Mouse (Mus musculus) ES-E14 (cell line): ENCODE data around the gene Fh1. TPM values are rescaled to one million over a fixed set of nuclear protein-coding genes. Genes with fewer than 3 reads are reported as not detected.

Experiments used
- DNase-seq: peaks from one replicate; pipeline ENCODE4 v3.0.0-alpha.2; 2013; ENCODE audit warnings: low read depth, low spot score
- H3K27ac ChIP-seq: 2 replicates; pipeline ENCODE4 v1.5.1; 2012; ENCODE audit warnings: low read depth, mild to moderate bottlenecking, low read length, moderate library complexity, mixed read lengths; ENCODE audit not compliant: poor library complexity, insufficient read depth, severe bottlenecking
- H3K36me3 ChIP-seq: 2 replicates; pipeline ENCODE4 v1.6.1; 2012; ENCODE audit warnings: mild to moderate bottlenecking, low read length, moderate library complexity, mixed read lengths; ENCODE audit not compliant: control insufficient read depth, poor library complexity, insufficient read depth, severe bottlenecking
- H3K4me1 ChIP-seq, 2 experiments: fragments of 150-350 bp in 1 of 2; sonication (generic) in 1 of 2; 2 replicates each; pipeline ENCODE4 v1.6.1; 2012; ENCODE audit warnings: low read length in 2 of 2, mild to moderate bottlenecking in 1 of 2, mixed read lengths in 1 of 2; ENCODE audit not compliant: control insufficient read depth in 2 of 2, insufficient read depth in 2 of 2, poor library complexity in 1 of 2
- H3K4me3 ChIP-seq, 2 experiments: fragments of 150-350 bp in 1 of 2; sonication (generic) in 1 of 2; 2 replicates each; pipeline ENCODE4 v1.5.1; 2012; ENCODE audit warnings: low read length in 2 of 2, low read depth in 1 of 2, mild to moderate bottlenecking in 1 of 2, mixed read lengths in 1 of 2; ENCODE audit not compliant: insufficient read depth in 1 of 2, poor library complexity in 1 of 2, severe bottlenecking in 1 of 2
- H3K9ac ChIP-seq: 2 replicates; pipeline ENCODE4 v1.6.1; 2012; ENCODE audit warnings: low read depth, mild to moderate bottlenecking, low read length, mixed read lengths; ENCODE audit not compliant: poor library complexity, insufficient read depth, severe bottlenecking
- H3K9me3 ChIP-seq: fragments of 150-350 bp; sonication (generic); 2 replicates; pipeline ENCODE4 v1.6.1; 2012; ENCODE audit warnings: low read depth, mild to moderate bottlenecking, low read length; ENCODE audit not compliant: control insufficient read depth, insufficient read depth
- CHD2 ChIP-seq: IDR thresholded peaks from 2 replicates; pipeline ENCODE4 v1.6.1; 2014; ENCODE audit warnings: mild to moderate bottlenecking, low read depth, low read length, inconsistent platforms
- HCFC1 ChIP-seq: IDR thresholded peaks from 2 replicates; pipeline ENCODE4 v1.6.1; 2012; ENCODE audit warnings: low read length, inconsistent platforms, borderline replicate concordance; ENCODE audit not compliant: insufficient read depth
- MAFK ChIP-seq: IDR thresholded peaks from 2 replicates; pipeline ENCODE4 v1.6.1; 2014; ENCODE audit warnings: mild to moderate bottlenecking, low read depth, low read length, inconsistent platforms; ENCODE audit not compliant: insufficient read depth
- ZC3H11A ChIP-seq: IDR thresholded peaks from 2 replicates; pipeline ENCODE4 v1.6.1; 2012; ENCODE audit warnings: low read depth, mild to moderate bottlenecking, inconsistent platforms, low read length, borderline replicate concordance
- ZNF384 ChIP-seq: IDR thresholded peaks from 2 replicates; pipeline ENCODE4 v1.6.1; 2012; ENCODE audit warnings: low read depth, low read length, inconsistent platforms
- in situ Hi-C, 2 experiments: fragments of 600-800 bp; cut with MboI; formaldehyde crosslinking; loops; one replicate each; pipeline ENCODE4 v1.15.1; 2025; ENCODE audit warnings: low sequenced_read_pairs in 2 of 2, inconsistent platforms in 1 of 2; ENCODE audit not compliant: unreplicated experiment in 2 of 2
- total RNA-seq: library from RNA; depleted of rRNA; stranded (reverse); fragments of 300-350 nt; gene quantifications from 2 replicates; pipeline ENCODE4 v1.2.3, GENCODE M21; 2012

Gene Fh1
- total RNA-seq, 1 experiment = 110 TPM

DNA sequence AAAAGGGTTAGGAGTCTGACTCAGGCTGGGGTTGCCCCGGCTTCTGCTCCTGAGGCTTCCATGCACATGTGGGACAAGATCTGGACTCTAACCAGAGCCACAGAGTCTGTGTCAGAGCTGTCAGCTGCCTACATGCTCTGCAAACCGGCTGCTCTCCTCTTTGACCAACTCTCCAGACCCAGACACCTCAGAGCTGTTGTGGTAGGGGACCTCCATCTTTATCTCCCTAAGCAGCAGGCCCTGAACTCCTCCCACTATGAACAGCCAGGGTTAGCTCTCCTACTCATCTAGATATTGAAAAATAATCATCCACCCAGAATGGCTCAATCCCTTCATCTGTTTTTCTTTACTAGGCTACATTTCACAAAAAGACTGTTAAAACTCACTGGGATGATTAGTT lies 40.2 kb downstream of the Fh1 start:
- no peaks in the 10 kb centered on the region for H3K36me3 ChIP-seq
- no peak overlapping the region for H3K9ac ChIP-seq
- no peak overlapping the region for H3K27ac ChIP-seq
- no peak overlapping the region for H3K4me3 ChIP-seq
- no peaks in the 10 kb centered on the region for H3K9me3 ChIP-seq
- in situ Hi-C loops = no loop called here
- no peaks in the 10 kb centered on the region for H3K4me1 ChIP-seq
- TF ChIP-seq ZC3H11A = no peak
- no peak for TF ChIP-seq MAFK
- TF ChIP-seq HCFC1 = no peak
- no peak for TF ChIP-seq CHD2
- TF ChIP-seq ZNF384 = no peak
- no peak for DNase-seq

DNA sequence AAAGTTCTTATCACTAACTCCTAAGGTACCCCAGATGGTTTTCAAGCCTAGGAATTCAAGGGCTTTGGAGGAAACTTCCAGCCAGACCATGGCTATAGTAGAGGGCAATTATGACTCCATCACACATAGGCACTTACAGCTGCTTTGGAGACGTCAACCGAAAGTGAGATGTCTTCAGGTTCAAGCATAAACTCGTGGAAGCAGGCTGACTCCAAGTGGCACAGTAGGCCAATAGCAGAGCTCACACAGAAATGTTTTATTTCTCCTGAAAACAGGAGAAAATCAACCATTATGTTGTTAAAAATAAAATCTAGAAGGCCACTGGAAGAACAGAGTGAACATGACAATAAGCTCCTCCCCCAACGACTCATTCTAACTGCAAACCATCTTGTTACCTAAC lies 42.6 kb downstream of the Fh1 start:
- TF ChIP-seq CHD2 (no peak), ZC3H11A (no peak), HCFC1 (no peak), MAFK (no peak), ZNF384 (no peak)
- in situ Hi-C loops = no loop called here

DNA sequence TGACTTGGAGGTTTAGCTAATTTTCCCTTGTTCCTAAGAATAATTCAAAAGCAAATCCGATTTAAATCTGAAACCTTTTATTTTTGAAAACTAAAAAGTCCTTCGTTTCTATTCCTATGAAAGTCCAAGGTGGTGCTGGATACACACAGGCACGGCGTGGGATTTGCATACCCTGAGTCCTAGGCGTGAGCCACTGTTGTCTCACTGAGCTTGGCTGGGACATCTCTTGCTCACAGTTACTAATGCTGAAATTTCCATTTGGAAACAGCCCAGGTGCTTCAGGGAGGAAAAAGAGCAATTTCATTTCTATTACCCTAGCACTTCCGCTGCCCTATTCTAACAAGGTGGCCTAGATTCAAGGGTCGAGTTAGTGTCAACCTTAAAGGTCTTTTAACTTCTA lies 45.1 kb downstream of the Fh1 start:
- Histone ChIP-seq H3K9me3 (no peaks in the 10 kb centered on the region), H3K4me3 (no peak overlapping the region), H3K36me3 (no peaks in the 10 kb centered on the region), H3K27ac (no peak overlapping the region), H3K9ac (no peak overlapping the region), H3K4me1 (no peaks in the 10 kb centered on the region)
- TF ChIP-seq CHD2 = no peak
- no peak for TF ChIP-seq MAFK
- no peak for TF ChIP-seq ZC3H11A
- TF ChIP-seq ZNF384 = no peak
- no peak for TF ChIP-seq HCFC1
- in situ Hi-C loops = no loop called here
- no peak for DNase-seq

More for the DNA sequence above, 42.6 kb downstream of the Fh1 start:
- Histone ChIP-seq H3K4me3 (no peak overlapping the region), H3K27ac (no peak overlapping the region), H3K9me3 (no peaks in the 10 kb centered on the region), H3K36me3 (no peaks in the 10 kb centered on the region), H3K4me1 (no peaks in the 10 kb centered on the region), H3K9ac (no peak overlapping the region)
- DNase-seq = no peak

DNA sequence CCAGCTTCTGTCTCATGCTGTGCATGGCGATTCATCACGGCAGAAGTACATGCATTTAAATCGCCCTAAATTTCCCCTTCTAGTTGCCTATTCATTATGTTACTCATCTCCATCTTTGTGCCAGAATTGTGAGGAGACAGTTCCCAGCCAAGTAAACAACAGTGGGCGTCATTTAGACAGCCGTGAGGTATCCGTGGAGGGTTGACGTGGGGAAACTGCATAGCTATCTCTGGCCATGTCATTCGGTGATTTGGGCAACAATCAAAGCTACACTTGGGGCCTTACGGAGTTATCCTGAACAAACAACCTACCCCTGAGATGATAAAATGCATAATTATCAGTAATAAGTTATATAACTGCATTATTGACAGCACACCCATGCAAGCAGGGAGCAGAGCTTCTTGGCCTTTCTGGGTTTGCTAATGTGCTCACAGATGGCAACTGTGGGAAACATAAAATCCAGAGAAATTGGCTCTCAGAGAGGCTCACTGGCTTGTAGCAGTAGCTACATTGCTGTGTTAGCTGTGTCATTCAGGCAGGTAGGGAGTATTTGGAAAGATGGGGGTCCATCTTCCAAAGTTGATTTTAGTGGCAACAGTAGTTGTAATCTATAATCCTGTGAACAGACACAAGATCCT lies 45.7 kb downstream of the Fh1 start:
- no peak overlapping the region for H3K27ac ChIP-seq
- no peaks in the 10 kb centered on the region for H3K4me1 ChIP-seq
- no peak overlapping the region for H3K9ac ChIP-seq
- no peak for DNase-seq
- no peak for TF ChIP-seq ZC3H11A
- TF ChIP-seq HCFC1 = no peak
- no peak for TF ChIP-seq CHD2
- TF ChIP-seq ZNF384 = no peak
- TF ChIP-seq MAFK = no peak
- no peaks in the 10 kb centered on the region for H3K9me3 ChIP-seq
- in situ Hi-C loops = no loop called here
- no peaks in the 10 kb centered on the region for H3K36me3 ChIP-seq
- H3K4me3 ChIP-seq = no peak overlapping the region

DNA sequence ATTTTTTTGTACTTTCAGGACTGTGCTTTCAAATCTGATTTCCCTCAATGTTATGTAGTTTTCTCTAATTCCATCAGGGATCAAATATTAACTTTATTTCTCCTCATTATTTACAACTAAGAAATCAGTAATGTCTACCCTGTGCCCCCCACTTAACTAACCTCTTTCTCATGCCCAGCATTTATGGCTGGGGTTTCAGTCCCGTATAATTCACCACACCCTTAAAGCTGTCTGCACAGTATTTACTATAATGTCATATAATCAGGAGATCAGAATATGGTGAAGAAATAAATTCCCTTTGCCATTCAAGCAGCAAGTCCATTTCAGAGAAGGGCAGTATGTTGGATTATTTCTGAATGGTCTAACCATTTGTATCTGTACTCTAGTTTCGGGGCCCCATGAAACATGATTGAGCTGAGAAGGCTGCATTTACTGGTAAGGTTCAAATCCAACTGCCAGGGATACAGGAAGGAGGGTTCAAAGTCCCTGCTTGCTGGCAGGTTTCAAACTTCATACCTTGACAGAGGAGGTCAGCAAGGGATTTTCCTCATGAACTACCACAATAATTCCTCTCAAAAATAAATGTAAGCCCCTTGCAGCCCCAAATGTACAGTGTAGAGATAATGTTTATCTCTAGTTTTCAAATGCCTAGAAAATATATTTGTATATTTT lies 46.9 kb downstream of the Fh1 start:
- Histone ChIP-seq H3K9ac (no peak overlapping the region), H3K27ac (no peak overlapping the region), H3K4me1 (no peaks in the 10 kb centered on the region), H3K9me3 (no peaks in the 10 kb centered on the region), H3K4me3 (no peak overlapping the region), H3K36me3 (no peaks in the 10 kb centered on the region)
- no peak for TF ChIP-seq ZNF384
- no peak for TF ChIP-seq ZC3H11A
- no peak for TF ChIP-seq CHD2
- in situ Hi-C loops = no loop called here
- no peak for DNase-seq
